Mouse (Mus musculus) limb, embryonic 11.5 days (tissue): ENCODE data around the gene Nkx1-2. TPM values are rescaled to one million over a fixed set of nuclear protein-coding genes. Genes with fewer than 3 reads are reported as not detected.

Experiments used
- ATAC-seq: fragments of 200-750 bp; cut with Nextera tagmentation; 2 replicates; pipeline ENCODE4 v1.8.0; 2017; ENCODE audit warnings: low read depth; ENCODE audit not compliant: insufficient number of reproducible peaks, low FRiP score, low TSS enrichment
- DNase-seq: peaks from one replicate; pipeline ENCODE4 v3.0.0-alpha.2; 2015; ENCODE audit warnings: low spot score
- H3K27ac ChIP-seq: fragments of 300-500 bp; sonication (generic); replicated peaks from 2 replicates; pipeline ENCODE4 v1.5.1; 2014; ENCODE audit warnings: low read depth, mild to moderate bottlenecking, low read length
- H3K27me3 ChIP-seq: fragments of 300-500 bp; sonication (generic); 2 replicates; pipeline ENCODE4 v1.6.1; 2014; ENCODE audit warnings: mild to moderate bottlenecking, low read length, mixed read lengths; ENCODE audit not compliant: control insufficient read depth, insufficient read depth
- H3K36me3 ChIP-seq: fragments of 300-500 bp; sonication (generic); 2 replicates; pipeline ENCODE4 v1.6.1; 2014; ENCODE audit warnings: mild to moderate bottlenecking, low read length, moderate library complexity, mixed read lengths; ENCODE audit not compliant: control insufficient read depth, insufficient read depth
- H3K4me1 ChIP-seq: fragments of 300-500 bp; sonication (generic); 2 replicates; pipeline ENCODE4 v1.6.1; 2014; ENCODE audit warnings: low read length, mixed read lengths; ENCODE audit not compliant: control insufficient read depth, insufficient read depth
- H3K4me2 ChIP-seq: fragments of 300-500 bp; sonication (generic); 2 replicates; pipeline ENCODE4 v1.6.1; 2014; ENCODE audit warnings: low read depth, mild to moderate bottlenecking, moderate library complexity; ENCODE audit not compliant: severe bottlenecking
- H3K4me3 ChIP-seq: fragments of 300-500 bp; sonication (generic); 2 replicates; pipeline ENCODE4 v1.5.1; 2014; ENCODE audit warnings: low read depth, low read length
- H3K9ac ChIP-seq: fragments of 300-500 bp; sonication (generic); 2 replicates; pipeline ENCODE4 v1.6.1; 2014; ENCODE audit warnings: mild to moderate bottlenecking, low read length
- H3K9me3 ChIP-seq: fragments of 300-500 bp; sonication (generic); 2 replicates; pipeline ENCODE4 v1.6.1; 2016; ENCODE audit warnings: low read length; ENCODE audit not compliant: control insufficient read depth
- WGBS: fragments of 180-500 bp; shearing (Covaris S2); extraction: QIAGEN DNeasy Blood & Tissue Kit; methylation state at CpG from one replicate; pipeline ENCODE4 v1.1.7; 2014; 5-methylcytosine and 5-hydroxymethylcytosine counted together
- polyA plus RNA-seq: library from polyadenylated mRNA; unstranded; fragments of >200 nt; fragmentation: Nextera tagmentation; extraction: Ambion mirVana; gene quantifications from 2 replicates; pipeline ENCODE4 v1.2.1, GENCODE M21; 2014

The Nkx1-2 gene
- polyA plus RNA-seq, 1 experiment from 2014 or later: 0.04 TPM

DNA sequence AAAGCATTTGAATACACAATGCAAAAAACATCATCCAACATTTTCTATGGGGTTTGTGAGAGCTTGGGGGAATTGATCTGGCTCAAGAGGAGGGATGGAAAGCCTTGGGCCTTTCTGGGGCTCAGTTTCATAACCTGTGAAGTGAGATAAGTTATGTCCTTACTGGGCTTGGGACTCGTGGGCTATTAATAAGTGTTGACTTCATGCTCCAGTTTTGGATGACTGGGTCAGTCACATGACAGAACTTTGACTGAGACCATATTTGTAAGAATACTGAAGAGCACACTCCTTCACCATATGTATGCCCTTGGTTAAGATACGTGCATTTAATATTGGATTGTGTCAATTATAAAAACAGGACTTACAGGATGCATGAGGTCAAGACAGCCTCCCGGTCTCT, 28.0 kb upstream of the Nkx1-2 start:
- H3K36me3 ChIP-seq: no peaks in the 10 kb centered on the region
- DNase-seq: no peak
- no peaks in the 10 kb centered on the region for H3K27me3 ChIP-seq
- no peak overlapping the region for H3K4me2 ChIP-seq
- H3K9ac ChIP-seq: no peak overlapping the region
- H3K4me1 ChIP-seq: no peaks in the 10 kb centered on the region
- H3K4me3 ChIP-seq: no peak overlapping the region
- no peaks in the 10 kb centered on the region for H3K9me3 ChIP-seq
- ATAC-seq: no peak
- 81% methylated on average over 3 of the region's 3 CpGs for WGBS
- H3K27ac ChIP-seq: no peak overlapping the region

DNA sequence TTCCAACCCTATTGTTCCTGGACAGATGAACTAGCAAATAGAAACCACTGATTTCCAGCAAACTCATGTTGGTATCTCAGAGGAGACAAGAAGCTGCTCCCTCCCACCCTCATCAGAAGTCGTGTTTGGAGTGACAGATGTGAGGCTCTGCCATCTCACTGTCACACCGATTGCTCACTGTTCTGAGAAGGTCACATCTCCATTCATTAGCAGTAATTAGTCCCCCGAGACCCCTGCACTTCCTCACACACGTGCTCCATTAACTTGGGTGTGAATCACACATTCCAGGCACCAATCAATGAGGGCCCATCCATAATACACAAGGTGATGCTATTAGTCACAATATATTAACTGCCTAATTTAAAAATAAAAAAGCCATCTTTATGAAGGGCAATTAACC, 26.7 kb upstream of the Nkx1-2 start:
- Histone ChIP-seq H3K4me1 (no peaks in the 10 kb centered on the region), H3K27ac (no peak overlapping the region), H3K9ac (no peak overlapping the region), H3K4me3 (no peak overlapping the region), H3K27me3 (no peaks in the 10 kb centered on the region), H3K4me2 (no peak overlapping the region), H3K9me3 (no peaks in the 10 kb centered on the region), H3K36me3 (no peaks in the 10 kb centered on the region)
- 27% methylated on average over 4 of the region's 4 CpGs for WGBS
- no peak for DNase-seq
- ATAC-seq: no peak

DNA sequence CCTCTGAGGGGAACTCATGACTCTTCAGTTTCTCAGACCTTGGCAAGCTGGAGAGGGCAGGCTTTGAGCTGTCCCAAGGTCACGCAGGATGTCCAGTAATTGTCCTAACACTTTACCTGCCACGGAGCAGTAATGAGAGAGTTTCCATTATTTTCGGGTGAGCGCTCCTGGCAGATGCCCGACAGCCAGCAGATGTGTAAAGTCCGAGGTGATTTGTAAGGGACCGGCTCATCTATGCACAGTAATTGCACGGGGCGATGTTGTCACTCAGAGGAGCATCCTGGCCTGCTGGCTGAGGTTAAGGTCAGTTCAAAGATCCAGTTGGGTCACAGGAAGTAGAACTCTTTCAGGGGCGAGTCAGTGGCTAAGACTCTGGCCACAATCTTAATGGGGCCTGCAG, 24.7 kb upstream of the Nkx1-2 start:
- no peaks in the 10 kb centered on the region for H3K4me1 ChIP-seq
- no peak overlapping the region for H3K4me3 ChIP-seq
- DNase-seq (no peak), ATAC-seq (no peak)
- 81% methylated on average over 10 of the region's 10 CpGs for WGBS
- no peaks in the 10 kb centered on the region for H3K36me3 ChIP-seq
- no peak overlapping the region for H3K9ac ChIP-seq
- no peak overlapping the region for H3K27ac ChIP-seq
- H3K27me3 ChIP-seq: no peaks in the 10 kb centered on the region
- no peaks in the 10 kb centered on the region for H3K9me3 ChIP-seq
- H3K4me2 ChIP-seq: no peak overlapping the region

DNA sequence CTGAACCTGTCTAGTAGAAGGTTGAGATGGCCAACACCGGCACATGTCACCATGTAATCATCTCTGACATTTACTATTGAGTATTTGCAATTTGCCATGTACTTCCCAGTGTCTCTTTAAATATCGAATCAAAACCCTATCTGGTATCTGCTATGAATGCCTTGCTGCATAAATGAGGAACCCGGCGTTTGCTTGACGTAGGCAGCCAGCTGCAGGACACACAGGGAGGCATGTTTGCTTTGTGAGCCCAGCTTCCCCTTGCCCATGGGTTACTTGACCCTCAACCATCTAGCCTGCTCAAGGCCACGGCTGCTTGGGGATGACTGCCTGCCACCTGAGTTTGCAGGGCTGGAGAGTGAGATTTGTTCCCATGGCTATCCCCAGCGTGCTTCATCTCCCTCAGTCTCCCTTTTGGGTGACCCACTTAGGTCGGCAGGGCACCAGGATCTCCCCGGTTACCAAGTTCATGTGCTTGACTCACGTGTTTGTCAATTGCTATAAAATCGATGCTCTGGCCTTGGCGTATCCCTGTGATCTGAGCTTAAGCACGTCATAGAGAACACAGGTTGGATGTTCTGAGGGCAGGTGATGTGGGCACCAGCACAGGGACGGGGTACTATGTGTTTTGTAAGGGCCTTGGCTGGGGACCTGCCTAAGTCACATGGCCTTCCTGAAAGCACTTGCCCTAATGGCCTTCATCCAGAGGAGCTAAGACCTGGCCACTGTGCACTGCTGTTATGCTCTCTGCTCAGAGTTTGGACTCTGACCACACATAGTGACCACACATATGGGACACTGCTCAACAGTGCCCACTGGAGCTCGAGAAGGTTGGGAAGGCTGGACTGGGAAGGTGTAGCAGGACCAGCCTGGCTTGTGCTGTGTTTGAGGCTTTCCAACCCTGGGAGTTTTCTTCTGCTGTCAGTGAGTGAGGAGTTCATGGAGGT, 20.8 kb upstream of the Nkx1-2 start:
- no peak for ATAC-seq
- DNase-seq: no peak
- no peak overlapping the region for H3K27ac ChIP-seq
- 91% methylated on average over 15 of the region's 15 CpGs for WGBS
- H3K4me2 ChIP-seq: no peak overlapping the region
- H3K4me1 ChIP-seq: peaks cover 13% of the 10 kb centered on the region
- no peaks in the 10 kb centered on the region for H3K36me3 ChIP-seq
- no peak overlapping the region for H3K9ac ChIP-seq
- no peaks in the 10 kb centered on the region for H3K27me3 ChIP-seq
- no peak overlapping the region for H3K4me3 ChIP-seq
- H3K9me3 ChIP-seq: no peaks in the 10 kb centered on the region

DNA sequence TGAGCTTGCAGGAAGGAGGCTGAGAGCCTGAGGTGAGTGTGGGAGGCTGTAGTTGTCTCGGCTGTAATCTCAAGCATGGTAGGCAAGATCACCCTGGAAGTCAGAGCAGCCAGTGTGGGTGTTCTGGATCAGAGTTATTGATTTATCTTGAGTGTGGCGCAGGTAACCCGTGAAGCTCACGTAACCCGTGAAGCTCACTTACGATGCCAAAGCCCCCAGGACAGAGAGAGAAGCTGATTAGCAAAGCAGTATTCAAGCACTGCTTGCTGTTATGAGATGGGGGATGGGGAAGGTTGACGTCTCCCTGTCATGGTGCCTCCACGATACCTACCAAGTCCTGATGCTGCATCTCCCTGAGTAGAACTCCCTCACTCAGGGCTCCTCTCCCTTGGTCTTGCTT, 20.1 kb upstream of the Nkx1-2 start:
- H3K27ac ChIP-seq: no peak overlapping the region
- peaks cover 17% of the 10 kb centered on the region for H3K4me1 ChIP-seq
- H3K9me3 ChIP-seq: no peaks in the 10 kb centered on the region
- no peak overlapping the region for H3K9ac ChIP-seq
- H3K4me2 ChIP-seq: no peak overlapping the region
- no peaks in the 10 kb centered on the region for H3K27me3 ChIP-seq
- H3K36me3 ChIP-seq: no peaks in the 10 kb centered on the region
- DNase-seq (no peak), ATAC-seq (no peak)
- no peak overlapping the region for H3K4me3 ChIP-seq
- 90% methylated on average over 8 of the region's 8 CpGs for WGBS

DNA sequence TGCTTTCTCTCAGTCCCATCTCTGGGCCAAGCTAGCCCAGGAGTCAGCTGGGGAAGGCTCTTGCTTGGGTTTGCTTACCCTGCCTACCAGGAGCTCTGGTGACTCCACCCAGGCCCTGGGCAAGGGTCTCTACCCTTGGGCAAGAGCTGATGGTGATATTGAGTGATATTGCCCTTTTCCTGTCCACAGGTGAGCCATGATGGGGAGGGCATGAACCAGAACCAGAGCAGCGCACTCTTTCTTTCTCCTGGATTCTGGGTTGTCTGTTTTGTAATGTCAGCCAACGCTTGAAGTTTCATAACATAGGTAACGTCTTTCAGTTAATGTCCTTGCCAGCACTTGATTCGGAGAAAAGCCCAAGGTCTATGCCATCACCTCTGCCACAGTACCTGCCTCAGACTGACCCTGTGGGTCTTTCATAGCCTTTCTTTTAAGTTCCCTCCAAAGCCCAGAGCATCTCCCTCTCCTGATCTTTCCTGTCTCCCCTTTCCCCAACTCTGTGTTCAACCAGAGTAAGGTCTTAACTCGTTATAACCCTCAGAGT, 17.7 kb upstream of the Nkx1-2 start:
- no peak for ATAC-seq
- H3K9me3 ChIP-seq: no peaks in the 10 kb centered on the region
- H3K4me1 ChIP-seq: peaks cover 17% of the 10 kb centered on the region
- WGBS: 85% methylated on average over 5 of the region's 5 CpGs
- no peak for DNase-seq
- no peaks in the 10 kb centered on the region for H3K27me3 ChIP-seq
- no peak overlapping the region for H3K4me3 ChIP-seq
- no peaks in the 10 kb centered on the region for H3K36me3 ChIP-seq
- no peak overlapping the region for H3K9ac ChIP-seq
- no peak overlapping the region for H3K27ac ChIP-seq
- no peak overlapping the region for H3K4me2 ChIP-seq

DNA sequence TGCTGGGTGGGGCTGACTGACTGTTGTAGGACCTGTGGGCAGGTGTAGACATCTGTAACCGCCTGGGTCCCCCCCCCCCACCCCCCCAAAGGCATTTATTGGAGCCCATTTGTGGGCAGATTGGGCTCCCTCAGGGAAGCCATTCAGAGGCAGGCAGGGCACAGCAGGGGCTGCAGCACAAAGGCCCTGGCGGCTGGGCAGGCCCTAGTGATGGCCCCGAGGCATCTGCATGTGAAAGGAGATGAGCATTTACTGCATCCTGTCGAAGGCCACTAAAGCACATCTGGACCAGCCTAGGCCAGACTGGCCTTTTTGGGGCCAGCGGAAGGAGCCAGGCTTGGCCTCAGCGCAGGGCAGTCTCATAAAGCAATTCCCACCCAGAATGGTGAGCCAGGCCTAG, 17.0 kb upstream of the Nkx1-2 start:
- DNase-seq: no peak
- Histone ChIP-seq H3K36me3 (no peaks in the 10 kb centered on the region), H3K27me3 (no peaks in the 10 kb centered on the region), H3K27ac (no peak overlapping the region), H3K4me2 (no peak overlapping the region), H3K4me3 (no peak overlapping the region), H3K9me3 (no peaks in the 10 kb centered on the region), H3K9ac (no peak overlapping the region), H3K4me1 (peaks cover 17% of the 10 kb centered on the region)
- 16% methylated on average over 6 of the region's 6 CpGs for WGBS
- no peak for ATAC-seq

DNA sequence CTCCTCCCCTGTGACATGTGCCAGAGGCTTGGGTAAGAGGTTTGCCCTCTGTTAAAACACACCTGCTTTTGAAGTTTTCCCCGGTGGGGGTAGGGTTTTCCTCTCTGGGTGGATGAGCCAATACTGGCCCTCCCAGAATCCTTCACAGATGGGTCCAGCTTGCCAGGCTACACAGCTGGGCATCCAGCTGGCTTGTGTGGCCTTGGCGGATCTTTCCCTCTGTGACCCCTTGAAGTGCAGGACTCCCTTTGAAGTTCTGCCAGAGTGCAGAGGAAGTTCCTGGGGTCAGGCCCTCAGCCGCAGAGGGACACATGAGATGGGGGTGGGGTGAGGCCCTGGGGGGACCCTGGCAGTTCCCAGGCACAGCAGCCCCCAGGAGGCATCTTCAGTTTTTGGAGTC, 15.9 kb upstream of the Nkx1-2 start:
- ATAC-seq (no peak), DNase-seq (no peak)
- Histone ChIP-seq H3K36me3 (no peaks in the 10 kb centered on the region), H3K4me1 (peaks cover 17% of the 10 kb centered on the region), H3K27ac (no peak overlapping the region), H3K4me2 (no peak overlapping the region), H3K9me3 (no peaks in the 10 kb centered on the region), H3K27me3 (no peaks in the 10 kb centered on the region), H3K9ac (no peak overlapping the region; the same call in 1 of the 2 replicates), H3K4me3 (no peak overlapping the region)
- WGBS: 4% methylated on average over 3 of the region's 3 CpGs
